Mouse (Mus musculus): ENCODE results near the gene Rnf214. TPM values are rescaled to one million over a fixed set of nuclear protein-coding genes. Genes with fewer than 3 reads are reported as not detected.
"Not testable (repeated sequence)": the region's sequence is repeated elsewhere in the genome, so short reads cannot be mapped to it uniquely, and the experiment has no call there.

Rnf214 gene
- total RNA-seq, 2 experiments from 2014 or later, result 39.3 TPM

GRCm38 (mm10) chr9:45853695-45854094 is 53.0 kb downstream of the Rnf214 start:
- DNase-seq (ENCODE audit: low spot score in 2 of 2), result no peak

GRCm38 (mm10) chr9:45851776-45852175 is 54.9 kb downstream of the Rnf214 start:
- no peak for DNase-seq (ENCODE audit: low spot score in 2 of 2)

- no peak for DNase-seq (ENCODE audit: low spot score in 2 of 2)
These were observed 55.4 kb downstream of the Rnf214 start for GRCm38 (mm10) chr9:45851330-45851729.

GRCm38 (mm10) chr9:45850528-45851155 is 56.1 kb downstream of the Rnf214 start:
- no peak for DNase-seq (ENCODE audit: low spot score in 2 of 2)

GRCm38 (mm10) chr9:45849528-45850408 is 56.9 kb downstream of the Rnf214 start:
- peak in 1 of 2 experiments; percentile 71 for DNase-seq (ENCODE audit: low spot score in 2 of 2)

GRCm38 (mm10) chr9:45846891-45847460 is 59.7 kb downstream of the Rnf214 start:
- no peak for DNase-seq (ENCODE audit: low spot score in 2 of 2)

GRCm38 (mm10) chr9:45846176-45846575 is 60.5 kb downstream of the Rnf214 start:
- DNase-seq (ENCODE audit: low spot score in 2 of 2), result not testable (repeated sequence)

- DNase-seq (ENCODE audit: low spot score in 2 of 2), result no peak
These were observed 61.2 kb downstream of the Rnf214 start for GRCm38 (mm10) chr9:45845541-45845940.

- no peak for DNase-seq (ENCODE audit: low spot score in 2 of 2)
These were observed 62.9 kb downstream of the Rnf214 start for GRCm38 (mm10) chr9:45843780-45844179.

GRCm38 (mm10) chr9:45843007-45843406 is 63.7 kb downstream of the Rnf214 start:
- no peak for DNase-seq (ENCODE audit: low spot score in 2 of 2)

- DNase-seq (ENCODE audit: low spot score in 2 of 2), result no peak
These were observed 65.3 kb downstream of the Rnf214 start for GRCm38 (mm10) chr9:45841458-45841857.

- no peak for DNase-seq (ENCODE audit: low spot score in 2 of 2)
These were observed 66.4 kb downstream of the Rnf214 start for GRCm38 (mm10) chr9:45840331-45840730.

GRCm38 (mm10) chr9:45839982-45840300 is 66.8 kb downstream of the Rnf214 start:
- no peak for DNase-seq (ENCODE audit: low spot score in 2 of 2)

GRCm38 (mm10) chr9:45839139-45839981 is 67.4 kb downstream of the Rnf214 start:
- DNase-seq (ENCODE audit: low spot score in 2 of 2), result peak in 1 of 2 experiments; percentile 23

- DNase-seq (ENCODE audit: low spot score in 2 of 2), result peak; percentile 74 to 87
These were observed 68.1 kb downstream of the Rnf214 start, which contains the start of gene Bace1 for GRCm38 (mm10) chr9:45838434-45839138. TSS of gene Bace1 (plus strand) at chr9:45838580.

- DNase-seq (ENCODE audit: low spot score in 2 of 2), result no peak
These were observed 68.7 kb downstream of the Rnf214 start for GRCm38 (mm10) chr9:45838069-45838433.

- DNase-seq (ENCODE audit: low spot score in 2 of 2), result no peak
These were observed 73.2 kb downstream of the Rnf214 start for GRCm38 (mm10) chr9:45833461-45833860.

GRCm38 (mm10) chr9:45832898-45833297 is 73.8 kb downstream of the Rnf214 start:
- no peak for DNase-seq (ENCODE audit: low spot score in 2 of 2)

GRCm38 (mm10) chr9:45829107-45829506 is 77.6 kb downstream of the Rnf214 start:
- peak in 1 of 2 experiments; percentile 66 for DNase-seq (ENCODE audit: low spot score in 2 of 2)

GRCm38 (mm10) chr9:45828291-45828963 is 78.3 kb downstream of the Rnf214 start, which contains the start of gene Cep164:
TSS of gene Cep164 (minus strand) at chr9:45828691.
- peak; percentile 65 to 86 for DNase-seq (ENCODE audit: low spot score in 2 of 2)

Measured in gastrocnemius, postnatal 4 days (tissue).